ENCODE assay signal across 22 mouse cellular contexts in genomic region chr9:122193823-122194222, GRCm38 (mm10).
DNase-seq lines count a peak whose midpoint lies in the region; ATAC-seq and TF ChIP-seq lines count a peak whose summit lies in the region.
"Had no signal": no experiment of that assay in that cellular context is flagged by ENCODE, and none has a peak within 500 bp of the region (broad histone marks: within the 10 kb centered on the region; RNA-seq: fewer than 3 reads in every experiment).

No protein-coding gene starts in this region.

- no peak for TF ChIP-seq CTCF in forebrain, postnatal 0 days (IDR thresholded peaks at IDR 0.05; ENCODE audit: low read depth)
- no peak for TF ChIP-seq CTCF in layer of hippocampus, adult 2 months (conservative IDR thresholded peaks at IDR 0.05)

- no peak overlapping the region for H3K4me2 ChIP-seq in forebrain, postnatal 0 days (ENCODE audit: low read depth)
- H3K4me2 ChIP-seq in forebrain, embryonic 13.5 days, result no peak overlapping the region
- no peak overlapping the region for H3K4me2 ChIP-seq in heart, embryonic 16.5 days (ENCODE audit: low read depth, low read length)
- H3K4me2 ChIP-seq: embryonic facial prominence, embryonic 13.5 days; hindbrain, embryonic 12.5 days; kidney, embryonic 15.5 days; stomach, embryonic 15.5 days had no signal

- H3K27ac ChIP-seq in forebrain, postnatal 0 days (ENCODE audit: low read depth, low read length), result peak overlapping the region; percentile 30; the same call in 1 of the 2 replicates
- no peak overlapping the region for H3K27ac ChIP-seq in forebrain, embryonic 13.5 days
- H3K27ac ChIP-seq in heart, embryonic 16.5 days (ENCODE audit: low read length), result peak overlapping the region; percentile 9; the same call in 1 of the 2 replicates
- H3K27ac ChIP-seq in layer of hippocampus, adult 2 months, result no peak overlapping the region
- H3K27ac ChIP-seq: embryonic facial prominence, embryonic 13.5 days; hindbrain, embryonic 12.5 days; kidney, embryonic 15.5 days; limb, embryonic 10.5 days; midbrain, embryonic 10.5 days; stomach, embryonic 15.5 days had no signal

- no peak for DNase-seq in forebrain, postnatal 0 days
- no peak for DNase-seq in heart, postnatal 36 days
- DNase-seq in CD4-positive helper T cell, adult 2 months (ENCODE audit: low read depth, low spot score), result peak; percentile 41
- peak; percentile 30 for DNase-seq in T-cell, adult 2 months (ENCODE audit: low spot score)
- DNase-seq in layer of hippocampus, adult 2 months (ENCODE audit: low spot score in 2 of 2), result no peak
- DNase-seq: adrenal gland, postnatal 14 days; cerebellum, adult 2 months; cerebellum, postnatal 25 days; kidney, adult 11 months; liver had no signal

- H3K4me3 ChIP-seq in forebrain, postnatal 0 days (ENCODE audit: low read depth, low read length), result no peak overlapping the region
- H3K4me3 ChIP-seq in forebrain, embryonic 13.5 days, result no peak overlapping the region
- H3K4me3 ChIP-seq in heart, embryonic 16.5 days (ENCODE audit: low read length), result no peak overlapping the region
- no peak overlapping the region for H3K4me3 ChIP-seq in layer of hippocampus, adult 2 months
- H3K4me3 ChIP-seq: embryonic facial prominence, embryonic 13.5 days; erythroblast, embryonic 14.5 days; hindbrain, embryonic 12.5 days; kidney, embryonic 15.5 days; limb, embryonic 10.5 days; midbrain, embryonic 10.5 days; myocyte; stomach, embryonic 15.5 days had no signal

- H3K27me3 ChIP-seq in forebrain, postnatal 0 days (ENCODE audit: insufficient read depth, low read length), result no peaks in the 10 kb centered on the region
- H3K27me3 ChIP-seq in forebrain, embryonic 13.5 days, result no peaks in the 10 kb centered on the region
- H3K27me3 ChIP-seq in heart, embryonic 16.5 days (ENCODE audit: control insufficient read depth, insufficient read depth, low read length), result no peaks in the 10 kb centered on the region
- H3K27me3 ChIP-seq: embryonic facial prominence, embryonic 13.5 days; hindbrain, embryonic 12.5 days; kidney, embryonic 15.5 days; stomach, embryonic 15.5 days had no signal

- H3K36me3 ChIP-seq in forebrain, postnatal 0 days (ENCODE audit: insufficient read depth), result peaks cover 4% of the 10 kb centered on the region; the same call in 1 of the 2 replicates
- 0 out of 2 replicates have a peak, but pooled peaks cover 9% of the 10 kb centered on the region for H3K36me3 ChIP-seq in forebrain, embryonic 13.5 days (ENCODE audit: poor library complexity, severe bottlenecking)
- no peaks in the 10 kb centered on the region for H3K36me3 ChIP-seq in heart, embryonic 16.5 days (ENCODE audit: control insufficient read depth, insufficient read depth)
- H3K36me3 ChIP-seq: kidney, embryonic 15.5 days; limb, embryonic 10.5 days; midbrain, embryonic 10.5 days; stomach, embryonic 15.5 days had no signal

- no peak overlapping the region for H3K9ac ChIP-seq in forebrain, postnatal 0 days
- no peak overlapping the region for H3K9ac ChIP-seq in forebrain, embryonic 13.5 days
- H3K9ac ChIP-seq in heart, embryonic 16.5 days (ENCODE audit: low read length), result no peak overlapping the region
- H3K9ac ChIP-seq: hindbrain, embryonic 12.5 days; kidney, embryonic 15.5 days; stomach, embryonic 15.5 days had no signal

- WGBS in forebrain, postnatal 0 days, result 88% methylated on average over 5 of the region's 5 CpGs
- WGBS in forebrain, embryonic 13.5 days, result 94% methylated on average over 5 of the region's 5 CpGs
- WGBS in heart, embryonic 16.5 days, result 70% methylated on average over 5 of the region's 5 CpGs

- intact Hi-C loops in heart, postnatal 36 days (cut with DNase I), result no loop called here

- peaks cover 9% of the 10 kb centered on the region for H3K4me1 ChIP-seq in forebrain, postnatal 0 days (ENCODE audit: insufficient read depth)
- H3K4me1 ChIP-seq in forebrain, embryonic 13.5 days, result 0 out of 2 replicates have a peak, but pooled peaks cover under 1% of the 10 kb centered on the region
- H3K4me1 ChIP-seq in heart, embryonic 16.5 days (ENCODE audit: control insufficient read depth, insufficient read depth, low read length), result peaks cover 50% of the 10 kb centered on the region
- H3K4me1 ChIP-seq: stomach, embryonic 15.5 days had no signal

- no peak for ATAC-seq in forebrain, postnatal 0 days
- ATAC-seq in forebrain, embryonic 13.5 days, result no peak
- no peak for ATAC-seq in heart, embryonic 16.5 days (replicated peaks; ENCODE audit: extremely low read depth, insufficient read depth, low FRiP score)
- ATAC-seq: lung, postnatal 0 days; midbrain, embryonic 16.5 days had no signal

- no peaks in the 10 kb centered on the region for H3K9me3 ChIP-seq in forebrain, postnatal 0 days (ENCODE audit: low read length)
- H3K9me3 ChIP-seq in forebrain, embryonic 13.5 days (replicated peaks), result no peaks in the 10 kb centered on the region
- no peaks in the 10 kb centered on the region for H3K9me3 ChIP-seq in heart, embryonic 16.5 days (replicated peaks; ENCODE audit: control insufficient read depth, low read length)
- H3K9me3 ChIP-seq: embryonic facial prominence, embryonic 13.5 days; hindbrain, embryonic 12.5 days; kidney, embryonic 15.5 days; limb, embryonic 10.5 days; midbrain, embryonic 10.5 days; stomach, embryonic 15.5 days had no signal

Comparison
In these comparisons a context has a peak if more than half of its experiments do, and no peak if none do; other contexts are left out.
1. H3K27ac ChIP-seq: peak in forebrain, postnatal 0 days (single experiment) and heart, embryonic 16.5 days (single experiment); none in forebrain, embryonic 13.5 days (single experiment) and layer of hippocampus, adult 2 months (single experiment).
2. DNase-seq: peak in CD4-positive helper T cell, adult 2 months (single experiment) and T-cell, adult 2 months (single experiment); none in forebrain, postnatal 0 days (single experiment), heart, postnatal 36 days (0 of 2) and layer of hippocampus, adult 2 months (0 of 2).